Mouse (Mus musculus) left cerebral cortex, postnatal 36 days (tissue): ENCODE data around the gene Ebf4. TPM values are rescaled to one million over a fixed set of nuclear protein-coding genes. Genes with fewer than 3 reads are reported as not detected.
"Not testable (repeated sequence)": the region's sequence is repeated elsewhere in the genome, so short reads cannot be mapped to it uniquely, and the experiment has no call there.

Experiments
- DNase-seq, 2 experiments: peaks; one replicate each; pipeline ENCODE4 v3.0.0; 2021 to 2022; ENCODE audit warnings: low spot score in 2 of 2, mixed read lengths in 1 of 2
- intact Hi-C: fragments of 180-260 bp; cut with DNase I; formaldehyde crosslinking; loops from one replicate; pipeline ENCODE4 v1.15.1; 2025
- total RNA-seq, 2 experiments: library from RNA; stranded (reverse); gene quantifications; 2 replicates each; pipeline ENCODE4 v1.2.3; 2021

Ebf4 gene
- total RNA-seq, 2 experiments from 2014 or later, result 8.3 to 10.5 TPM

- DNase-seq, result no peak
- intact Hi-C loops, result no loop called here
Observed at GRCm38 (mm10) chr2:130365211-130366094, 70.5 kb downstream of the Ebf4 start.

- no peak for DNase-seq
- intact Hi-C loops, result no loop called here
Observed at GRCm38 (mm10) chr2:130367386-130367785, 72.4 kb downstream of the Ebf4 start.

GRCm38 (mm10) chr2:130373026-130373425 is 78.1 kb downstream of the Ebf4 start:
- DNase-seq, intact Hi-C loops: not testable (repeated sequence)

GRCm38 (mm10) chr2:130374951-130375350 is 80.0 kb downstream of the Ebf4 start:
- no peak for DNase-seq
- intact Hi-C loops, result no loop called here

GRCm38 (mm10) chr2:130383205-130383604 is 88.2 kb downstream of the Ebf4 start:
- DNase-seq, result no peak
- intact Hi-C loops, result no loop called here

GRCm38 (mm10) chr2:130383895-130384294 is 88.9 kb downstream of the Ebf4 start:
- intact Hi-C loops, result no loop called here

GRCm38 (mm10) chr2:130386212-130386611 is 91.2 kb downstream of the Ebf4 start:
- DNase-seq, result no peak
- intact Hi-C loops, result no loop called here

More at GRCm38 (mm10) chr2:130383895-130384294, 88.9 kb downstream of the Ebf4 start:
- DNase-seq, result no peak

GRCm38 (mm10) chr2:130388796-130389195 is 93.8 kb downstream of the Ebf4 start:
- DNase-seq, result no peak
- intact Hi-C loops, result no loop called here

GRCm38 (mm10) chr2:130390993-130391625 is 96.1 kb downstream of the Ebf4 start:
- no peak for DNase-seq
- intact Hi-C loops, result no loop called here

- intact Hi-C loops, result no loop called here
- DNase-seq, result no peak
Observed at GRCm38 (mm10) chr2:130392836-130393235, 97.9 kb downstream of the Ebf4 start.

GRCm38 (mm10) chr2:130395696-130396095 is 100.7 kb downstream of the Ebf4 start:
- no peak for DNase-seq
- intact Hi-C loops, result no loop called here

- intact Hi-C loops, result no loop called here
- DNase-seq, result no peak
Observed at GRCm38 (mm10) chr2:130397186-130397985, 102.4 kb downstream of the Ebf4 start, which contains the start of gene Cpxm1. Gene Cpxm1 (minus strand): TSS chr2:130397574.

- no peak for DNase-seq
- intact Hi-C loops, result no loop called here
Observed at GRCm38 (mm10) chr2:130398091-130398490, 103.1 kb downstream of the Ebf4 start.

GRCm38 (mm10) chr2:130400046-130400445 is 105.1 kb downstream of the Ebf4 start:
- no peak for DNase-seq
- intact Hi-C loops, result no loop called here

GRCm38 (mm10) chr2:130401891-130402290 is 106.9 kb downstream of the Ebf4 start:
- no peak for DNase-seq
- intact Hi-C loops, result no loop called here

GRCm38 (mm10) chr2:130404939-130405338 is 110.0 kb downstream of the Ebf4 start, which contains the start of the genes Gm28372 and 1700020A23Rik:
Gene Gm28372 (plus strand): TSS chr2:130405239.
Gene 1700020A23Rik (plus strand): TSS chr2:130405259.
- intact Hi-C loops, result no loop called here
- no peak for DNase-seq

- intact Hi-C loops, result no loop called here
- DNase-seq, result no peak
Observed at GRCm38 (mm10) chr2:130406178-130406577, 111.2 kb downstream of the Ebf4 start, which contains the start of gene Tmem239. Gene Tmem239 (plus strand): TSS chr2:130406478.

GRCm38 (mm10) chr2:130408194-130408593 is 113.2 kb downstream of the Ebf4 start:
- intact Hi-C loops, result no loop called here
- DNase-seq, result no peak

GRCm38 (mm10) chr2:130411558-130412495 is 116.9 kb downstream of the Ebf4 start:
- intact Hi-C loops, result loop anchor here (1.0 kb wide), 1 partner anchor 122 kb away; no protein-coding TSS in a partner anchor
- peak; percentile 67 to 68 for DNase-seq
